In genomic region chr2:158027855-158028353, GRCm38 (mm10) we compare ENCODE assay signal across 8 mouse cellular contexts. TPM values are rescaled to one million over a fixed set of nuclear protein-coding genes. Genes with fewer than 3 reads are reported as not detected.
A peak's percentile ranks its signal among the peaks of the same experiment; 100 is the strongest.
DNase-seq lines count a peak whose midpoint lies in the region; ATAC-seq and TF ChIP-seq lines count a peak whose summit lies in the region.

No protein-coding gene starts in this region.

- peak; percentile 17 for TF ChIP-seq RAD21 in MEL (IDR thresholded peaks at IDR 0.05; ENCODE audit: low read depth, low read length)

- WGBS in heart, embryonic 13.5 days = 2% methylated on average over 16 of the region's 16 CpGs
- WGBS in hindbrain, embryonic 13.5 days = 2% methylated on average over 16 of the region's 16 CpGs
- 3% methylated on average over 16 of the region's 16 CpGs for WGBS in midbrain, embryonic 11.5 days

- ATAC-seq in heart, embryonic 13.5 days (ENCODE audit: extremely low read depth, insufficient number of reproducible peaks, low FRiP score, low TSS enrichment) = no peak; the same call in 1 of the 2 replicates
- no peak; the same call in none of the 2 replicates for ATAC-seq in hindbrain, embryonic 13.5 days (ENCODE audit: low FRiP score)
- ATAC-seq in midbrain, embryonic 11.5 days (ENCODE audit: low FRiP score) = no peak; the same call in 1 of the 2 replicates

- peak overlapping the region; percentile 99 for H3K9ac ChIP-seq in heart, embryonic 13.5 days
- H3K9ac ChIP-seq in MEL (ENCODE audit: control insufficient read depth, low read depth, low read length, poor library complexity, severe bottlenecking) = peak overlapping the region; percentile 95
- peak overlapping the region; percentile 89 for H3K9ac ChIP-seq in hindbrain, embryonic 13.5 days
- H3K9ac ChIP-seq in midbrain, embryonic 11.5 days (ENCODE audit: low read length) = peak overlapping the region; percentile 77

- peaks cover 52% of the 10 kb centered on the region for H3K79me2 ChIP-seq in MEL (ENCODE audit: control insufficient read depth, insufficient read depth, low read length, poor library complexity)

- DNase-seq in heart, postnatal 36 days = no peak
- peak; percentile 92 for DNase-seq in MEL (ENCODE audit: low read depth, low spot score)
- peak; percentile 88 for DNase-seq in midbrain, embryonic 11.5 days (ENCODE audit: low spot score, missing footprints)
- DNase-seq in spleen, postnatal 14 days (ENCODE audit: low spot score in 2 of 2) = no peak
- no peak for DNase-seq in embryo, embryonic 11 days
- no peak for DNase-seq in thymus, postnatal 0 days (ENCODE audit: low spot score)

- H3K27me3 ChIP-seq in heart, embryonic 13.5 days (replicated peaks) = no peaks in the 10 kb centered on the region
- H3K27me3 ChIP-seq in MEL (ENCODE audit: control insufficient read depth in 1 of 2, insufficient read depth in 2 of 2, low read length in 2 of 2) = no peaks in the 10 kb centered on the region
- no peaks in the 10 kb centered on the region for H3K27me3 ChIP-seq in hindbrain, embryonic 13.5 days
- no peaks in the 10 kb centered on the region for H3K27me3 ChIP-seq in midbrain, embryonic 11.5 days (ENCODE audit: control insufficient read depth, insufficient read depth, low read length)

- TF ChIP-seq EP300 in MEL (IDR thresholded peaks at IDR 0.05; ENCODE audit: low read depth in 1 of 2, low read length in 2 of 2) = no peak

- H3K36me3 ChIP-seq in heart, embryonic 13.5 days = no peaks in the 10 kb centered on the region
- peaks cover 0 to 30% of the 10 kb centered on the region in 2 experiments; a peak in 2 of 4 replicates for H3K36me3 ChIP-seq in MEL (ENCODE audit: control insufficient read depth in 1 of 2, insufficient read depth in 2 of 2, low read length in 2 of 2)
- H3K36me3 ChIP-seq in hindbrain, embryonic 13.5 days = no peaks in the 10 kb centered on the region
- no peaks in the 10 kb centered on the region for H3K36me3 ChIP-seq in midbrain, embryonic 11.5 days (ENCODE audit: control insufficient read depth, insufficient read depth, low read length)

- H3K9me3 ChIP-seq in heart, embryonic 13.5 days = no peaks in the 10 kb centered on the region
- H3K9me3 ChIP-seq in MEL (replicated peaks; ENCODE audit: insufficient read depth, low read length) = no peaks in the 10 kb centered on the region
- H3K9me3 ChIP-seq in hindbrain, embryonic 13.5 days = no peaks in the 10 kb centered on the region
- H3K9me3 ChIP-seq in midbrain, embryonic 11.5 days (ENCODE audit: control insufficient read depth, low read length) = no peaks in the 10 kb centered on the region

- TF ChIP-seq CTCF in MEL (IDR thresholded peaks at IDR 0.05 in 2 of 3, conservative IDR thresholded peaks at IDR 0.05 in 1 of 3; ENCODE audit: control insufficient read depth in 1 of 3, insufficient read depth in 1 of 3, low read depth in 2 of 3, low read length in 3 of 3, poor library complexity in 1 of 3, severe bottlenecking in 1 of 3) = peak in 2 of 3 experiments; percentile 43 to 52; a peak in 4 of 6 replicates

- peak overlapping the region; percentile 96 for H3K27ac ChIP-seq in heart, embryonic 13.5 days (replicated peaks)
- peak overlapping the region; percentile 87 for H3K27ac ChIP-seq in MEL (ENCODE audit: control insufficient read depth, low read depth, low read length)
- H3K27ac ChIP-seq in hindbrain, embryonic 13.5 days = peak overlapping the region; percentile 91
- peak overlapping the region; percentile 85 for H3K27ac ChIP-seq in midbrain, embryonic 11.5 days (ENCODE audit: low read depth, low read length)

- H3K4me3 ChIP-seq in heart, embryonic 13.5 days = peak overlapping the region; percentile 99
- peak overlapping the region; percentile 65 to 86 for H3K4me3 ChIP-seq in MEL (ENCODE audit: control insufficient read depth in 1 of 2, insufficient read depth in 1 of 2, low read depth in 2 of 2, low read length in 2 of 2)
- peak overlapping the region; percentile 77 for H3K4me3 ChIP-seq in hindbrain, embryonic 13.5 days
- H3K4me3 ChIP-seq in midbrain, embryonic 11.5 days (ENCODE audit: low read depth, low read length) = peak overlapping the region; percentile 62

- peaks cover 45% of the 10 kb centered on the region for H3K4me1 ChIP-seq in heart, embryonic 13.5 days
- peaks cover 20 to 21% of the 10 kb centered on the region in 2 experiments for H3K4me1 ChIP-seq in MEL (ENCODE audit: control insufficient read depth in 1 of 2, insufficient read depth in 2 of 2, low read length in 2 of 2)
- H3K4me1 ChIP-seq in hindbrain, embryonic 13.5 days (replicated peaks) = peaks cover 41% of the 10 kb centered on the region
- peaks cover 26% of the 10 kb centered on the region for H3K4me1 ChIP-seq in midbrain, embryonic 11.5 days (ENCODE audit: control insufficient read depth, insufficient read depth, low read length)

- H3K4me2 ChIP-seq in heart, embryonic 13.5 days = peak overlapping the region; percentile 91
- H3K4me2 ChIP-seq in hindbrain, embryonic 13.5 days = peak overlapping the region; percentile 82
- peak overlapping the region; percentile 67 for H3K4me2 ChIP-seq in midbrain, embryonic 11.5 days

- peak in 1 of 2 experiments; percentile 33; a peak in 1 of 4 replicates for TF ChIP-seq POLR2A in MEL (IDR thresholded peaks at IDR 0.05; ENCODE audit: control insufficient read depth in 1 of 2, insufficient read depth in 1 of 2, low read depth in 1 of 2, low read length in 2 of 2, poor library complexity in 1 of 2)

- intact Hi-C loops in heart, postnatal 36 days (cut with DNase I) = no loop called here

TF ChIP-seq in MEL, 35 proteins besides CTCF, POLR2A, EP300 and RAD21:
- TF ChIP-seq UBTF (IDR thresholded peaks at IDR 0.05; ENCODE audit: borderline replicate concordance, insufficient read depth, low read depth, low read length) (no peak), MYC (IDR thresholded peaks at IDR 0.05; ENCODE audit: low read depth, low read length) (no peak), MXI1 (IDR thresholded peaks at IDR 0.05; ENCODE audit: low read depth, low read length) (peak; percentile 32; the same call in 1 of the 2 replicates), NRF1 (IDR thresholded peaks at IDR 0.05; ENCODE audit: insufficient read depth, low read depth, low read length, poor library complexity, severe bottlenecking) (no peak), KAT2A (conservative IDR thresholded peaks at IDR 0.05; ENCODE audit: low read depth, low read length) (no peak), SMC3 (IDR thresholded peaks at IDR 0.05; ENCODE audit: low read depth, low read length) (peak; percentile 18; the same call in 1 of the 2 replicates), ETS1 (IDR thresholded peaks at IDR 0.05; ENCODE audit: low read depth, low read length) (0 out of 2 replicates have a peak, but pooled peaks have one; percentile 4), TAL1 (IDR thresholded peaks at IDR 0.05; ENCODE audit: low read length) (no peak), HCFC1 (IDR thresholded peaks at IDR 0.05; ENCODE audit: low read depth, low read length) (no peak), MAZ (IDR thresholded peaks at IDR 0.05; ENCODE audit: low read depth, low read length) (no peak)
TF ChIP-seq in MEL: peak in this region for 3.

RNA-seq across cellular contexts. Expression of gene Tti1, which starts 0.3 kb away (rescaled TPM):
- polyA plus RNA-seq in heart, embryonic 13.5 days (2015; fragmentation: Nextera tagmentation; extraction: Ambion mirVana) = 22.1 and 24.5 TPM in 2 replicates
- total RNA-seq in heart, postnatal 36 days (2021) = 10 to 100 TPM; 22.8 to 22.9 TPM
- 18.2 and 19.3 TPM in 2 replicates for total RNA-seq in MEL (2012; rRNA removed)
- polyA plus RNA-seq in MEL (2012; ENCODE audit: insufficient read depth in 1 of 2, insufficient read length in 2 of 2, low read depth in 1 of 2, low replicate concordance in 2 of 2, missing spikeins in 1 of 2) = 10 to 100 TPM in 1 of 2 experiments, not detected in 1; 26.5 TPM
- 17.7 and 18.5 TPM in 2 replicates for polyA plus RNA-seq in hindbrain, embryonic 13.5 days (2015; fragmentation: Nextera tagmentation; extraction: Ambion mirVana)
- 28.8 and 30.3 TPM in 2 replicates for polyA plus RNA-seq in midbrain, embryonic 11.5 days (2014; fragmentation: Nextera tagmentation; extraction: Ambion mirVana)
- polyA plus RNA-seq in thymus, postnatal 0 days (2015; fragmentation: Nextera tagmentation; extraction: Ambion mirVana) = 18.9 and 22.0 TPM in 2 replicates

RNA-seq across cellular contexts. Expression of gene Rprd1b, which starts 0.4 kb away (rescaled TPM):
- 26.7 and 27.4 TPM in 2 replicates for polyA plus RNA-seq in heart, embryonic 13.5 days (2015; fragmentation: Nextera tagmentation; extraction: Ambion mirVana)
- total RNA-seq in heart, postnatal 36 days (2021) = 10 to 100 TPM; 28.3 to 37.7 TPM
- total RNA-seq in MEL (2012; rRNA removed) = 13.5 and 14.2 TPM in 2 replicates
- polyA plus RNA-seq in MEL (2012; ENCODE audit: insufficient read depth in 1 of 2, insufficient read length in 2 of 2, low read depth in 1 of 2, low replicate concordance in 2 of 2, missing spikeins in 1 of 2) = 10 to 100 TPM in 1 of 2 experiments, not detected in 1; 35.1 TPM
- polyA plus RNA-seq in hindbrain, embryonic 13.5 days (2015; fragmentation: Nextera tagmentation; extraction: Ambion mirVana) = 37.3 and 39.8 TPM in 2 replicates
- polyA plus RNA-seq in midbrain, embryonic 11.5 days (2014; fragmentation: Nextera tagmentation; extraction: Ambion mirVana) = 64.9 and 68.1 TPM in 2 replicates
- polyA plus RNA-seq in thymus, postnatal 0 days (2015; fragmentation: Nextera tagmentation; extraction: Ambion mirVana) = 39.6 and 47.8 TPM in 2 replicates

Comparison
In these comparisons a context has a peak if more than half of its experiments do, and no peak if none do; other contexts are left out.
1. DNase-seq: peak in MEL (single experiment) and midbrain, embryonic 11.5 days (single experiment); none in heart, postnatal 36 days (0 of 2), spleen, postnatal 14 days (0 of 2), embryo, embryonic 11 days (single experiment) and thymus, postnatal 0 days (single experiment).
2. Peak in every context shown above with its lines, with median percentiles within 50 percentile points of each other: H3K27ac ChIP-seq, H3K4me2 ChIP-seq, H3K4me3 ChIP-seq and H3K9ac ChIP-seq.